Mouse (Mus musculus): Measurements from ENCODE around the gene Tmem123.

Tmem123 gene

DNA sequence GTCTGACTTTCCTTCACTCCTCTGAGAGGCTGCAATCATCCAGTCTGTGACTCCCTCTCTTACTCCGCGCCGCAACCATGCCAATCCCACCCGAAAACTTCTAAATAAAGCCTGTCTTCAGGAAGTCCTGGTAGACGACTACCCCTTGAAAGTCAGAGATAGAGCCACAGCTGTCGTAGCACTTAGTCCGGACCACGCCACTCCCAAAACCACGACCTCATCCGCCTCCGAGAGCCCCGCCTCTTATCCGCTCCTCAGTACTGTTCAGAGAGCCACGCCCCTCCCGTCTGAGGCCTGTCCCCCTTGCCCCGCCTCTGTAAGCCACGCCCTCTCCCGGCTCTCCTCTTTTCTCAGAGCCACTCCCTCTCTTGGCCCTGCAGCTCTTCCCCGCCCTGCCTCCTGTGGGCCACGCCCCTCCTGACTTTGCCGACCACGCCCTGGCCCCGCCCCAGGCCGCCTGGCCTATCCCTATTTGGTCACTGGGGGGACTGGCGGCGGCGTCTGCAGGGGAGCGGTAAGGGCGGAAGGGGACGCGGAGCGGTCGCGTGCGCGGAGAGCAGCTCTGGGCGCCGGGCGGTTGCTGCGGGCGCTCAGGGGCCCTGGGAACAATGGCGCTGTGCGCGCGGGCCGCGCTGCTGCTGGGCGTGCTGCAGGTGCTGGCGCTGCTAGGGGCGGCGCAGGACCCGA lies at the start of gene Tmem123:
Tmem123 (plus strand) TSS at position 428 of the 687 bp plus-strand sequence.
- peak; percentile 100 for DNase-seq

DNA sequence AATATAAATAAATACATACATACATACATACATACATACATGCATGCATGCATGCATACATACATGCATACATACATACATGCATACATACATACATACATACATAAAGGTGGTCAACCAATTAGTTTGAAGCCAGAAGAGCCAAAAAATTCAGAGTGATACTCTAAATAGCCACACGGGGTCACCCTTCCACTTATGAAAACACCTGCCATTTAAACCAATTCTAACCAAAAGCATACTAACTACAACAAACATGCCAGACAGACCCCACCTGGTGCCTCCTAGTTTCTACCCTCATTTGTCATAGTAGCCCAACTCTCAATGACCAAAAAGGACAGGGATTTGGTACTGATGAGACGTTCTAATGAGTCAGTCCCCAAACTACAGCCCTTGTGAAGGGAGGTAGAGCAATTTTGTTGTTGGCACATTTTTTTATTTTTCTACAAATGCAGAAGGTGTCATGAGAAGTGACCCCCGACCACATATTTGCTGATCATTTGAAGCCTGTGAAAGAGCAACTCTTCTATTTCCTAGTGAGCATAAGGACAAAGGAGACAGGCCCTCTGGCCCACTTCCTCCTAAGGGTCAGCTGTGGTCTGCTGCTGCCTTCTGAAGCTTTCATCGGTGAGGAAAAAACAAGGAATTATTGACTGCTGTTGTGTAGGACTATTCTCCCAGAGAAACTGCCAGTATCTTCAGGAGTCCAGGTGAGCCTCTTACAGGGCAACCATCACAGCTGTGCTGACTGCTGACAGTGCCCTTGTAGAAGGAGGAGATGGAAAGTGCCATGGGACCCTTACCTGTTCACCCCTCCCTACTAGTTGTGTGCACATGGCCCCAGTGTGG lies 49.6 kb upstream of the Tmem123 start:
- DNase-seq, result peak; percentile 70

DNA sequence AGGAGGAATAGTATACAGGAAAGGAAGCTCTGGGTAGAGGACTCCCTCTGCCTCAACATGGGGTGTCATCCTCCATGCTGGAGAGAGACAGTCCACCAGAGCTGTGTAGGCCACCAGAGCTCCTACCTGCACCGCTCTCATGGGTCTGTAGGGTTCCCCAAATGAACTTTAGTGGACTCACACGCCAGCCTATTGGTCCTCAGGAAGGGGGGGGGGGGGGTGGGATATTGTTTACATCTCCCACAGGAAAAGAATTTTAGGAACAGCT lies 49.0 kb upstream of the Tmem123 start:
- no peak for DNase-seq

DNA sequence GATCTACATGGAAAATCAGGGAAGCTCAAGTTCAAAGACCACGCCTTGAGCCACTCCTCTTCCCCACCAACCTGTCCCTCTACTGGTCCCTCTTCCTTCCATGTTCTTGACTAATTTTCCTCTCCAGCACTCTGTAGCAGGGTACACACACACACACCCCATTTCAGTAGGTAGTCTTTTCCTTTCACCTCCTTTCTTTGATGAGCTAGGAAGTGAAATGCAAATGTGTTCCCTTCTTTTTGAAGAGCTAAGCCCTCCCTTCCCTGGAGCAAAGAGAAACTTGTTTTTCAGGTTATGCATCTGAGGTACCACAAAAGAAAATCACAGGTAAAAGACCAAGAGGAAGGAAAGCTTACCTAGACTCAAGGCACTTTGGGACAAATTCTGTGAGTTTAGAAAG lies 42.3 kb upstream of the Tmem123 start:
- DNase-seq, result no peak

DNA sequence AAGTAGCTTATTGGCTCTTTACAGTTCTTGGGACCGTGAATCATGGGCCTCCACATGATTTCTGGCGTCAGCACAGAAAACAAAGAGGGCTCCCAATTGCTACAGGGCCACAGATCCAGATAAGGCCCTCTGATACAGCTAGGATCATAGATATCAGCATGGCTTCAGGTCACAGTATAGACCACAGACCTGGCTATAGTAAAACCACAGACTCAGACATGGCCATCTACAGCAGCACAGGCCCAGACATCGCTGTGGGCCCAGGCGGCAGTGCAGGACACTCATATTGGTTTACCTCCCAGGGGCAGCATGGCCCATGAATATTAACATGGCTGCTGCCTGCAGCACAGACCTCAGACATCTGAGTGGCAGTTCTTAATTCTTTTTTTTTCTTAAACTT lies 34.8 kb upstream of the Tmem123 start:
- DNase-seq, result no peak

DNA sequence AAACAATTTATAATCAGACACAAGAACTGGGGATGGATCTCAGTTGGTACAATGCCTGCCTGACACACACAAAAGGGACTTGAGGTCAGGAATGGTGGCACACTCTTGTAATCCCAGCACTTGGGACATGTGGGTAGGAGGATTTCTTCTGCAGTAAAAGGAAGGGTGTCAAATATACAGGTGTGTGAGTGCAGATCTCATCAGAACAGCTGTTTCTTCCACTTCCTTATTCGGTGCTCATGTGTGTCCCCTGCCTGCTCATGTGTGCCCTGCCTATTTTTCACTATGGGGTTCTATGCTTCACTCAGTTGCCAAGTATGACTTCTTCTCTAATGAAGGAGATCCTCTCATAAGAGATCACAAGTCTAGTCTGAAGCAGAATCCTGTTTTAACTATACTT lies 21.1 kb upstream of the Tmem123 start:
- DNase-seq, result no peak

DNA sequence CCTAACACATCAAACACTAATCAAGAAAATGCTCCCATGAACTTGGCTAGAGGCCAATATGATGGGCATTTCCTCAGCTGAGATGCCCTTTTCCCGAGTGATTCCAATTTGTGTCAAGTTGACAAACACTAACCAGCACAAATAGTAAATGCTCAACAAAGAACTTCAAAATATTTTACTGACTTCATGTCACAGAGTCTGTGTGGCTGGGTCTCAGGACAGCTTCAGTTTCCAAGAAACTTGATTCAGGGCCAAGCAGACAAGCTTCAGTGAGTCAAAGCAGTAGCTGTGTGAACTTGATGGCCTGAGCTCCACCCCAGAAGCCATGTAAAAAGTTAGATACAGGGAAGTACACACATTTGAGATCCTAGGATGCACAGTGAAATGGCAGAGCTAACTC lies 19.7 kb upstream of the Tmem123 start:
- DNase-seq, result no peak

DNA sequence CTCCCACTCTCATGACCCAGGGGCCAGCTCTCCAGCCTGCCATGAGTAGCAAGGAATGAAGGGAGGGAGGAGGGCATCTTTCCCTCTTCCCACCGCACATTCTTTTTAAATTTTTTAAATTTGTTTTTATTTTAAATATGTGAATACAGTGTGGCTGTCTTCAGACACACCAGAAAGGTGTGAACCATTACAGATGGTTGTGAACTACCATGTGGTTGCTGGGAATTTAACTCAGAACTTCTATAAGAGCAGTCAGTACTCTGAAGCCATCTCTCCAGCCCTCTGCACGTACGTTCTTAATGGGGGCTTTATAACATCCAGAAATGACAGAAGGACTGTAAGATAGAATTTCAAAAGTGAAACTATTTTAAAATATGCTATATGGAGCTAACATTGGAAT lies 15.0 kb upstream of the Tmem123 start:
- DNase-seq, result no peak

DNA sequence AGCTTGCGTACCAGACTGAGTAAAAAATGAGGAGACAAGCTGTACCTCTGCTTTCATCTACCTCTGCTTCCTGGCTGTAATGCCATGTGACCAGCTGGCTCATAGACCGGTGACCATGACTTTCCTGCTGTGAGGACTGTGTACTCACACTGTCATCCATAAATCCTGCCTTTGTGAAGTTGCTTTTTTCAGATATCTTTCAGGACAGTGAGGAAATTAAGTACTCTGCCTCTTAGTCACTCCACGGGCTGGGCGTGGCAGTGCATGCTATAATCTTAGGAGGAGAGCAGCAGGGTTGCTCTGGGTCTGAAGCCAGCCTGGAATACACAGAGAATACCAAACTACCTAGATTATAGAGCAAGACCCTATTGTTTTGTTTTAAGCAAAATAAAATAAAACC lies 14.3 kb upstream of the Tmem123 start:
- DNase-seq, result no peak

DNA sequence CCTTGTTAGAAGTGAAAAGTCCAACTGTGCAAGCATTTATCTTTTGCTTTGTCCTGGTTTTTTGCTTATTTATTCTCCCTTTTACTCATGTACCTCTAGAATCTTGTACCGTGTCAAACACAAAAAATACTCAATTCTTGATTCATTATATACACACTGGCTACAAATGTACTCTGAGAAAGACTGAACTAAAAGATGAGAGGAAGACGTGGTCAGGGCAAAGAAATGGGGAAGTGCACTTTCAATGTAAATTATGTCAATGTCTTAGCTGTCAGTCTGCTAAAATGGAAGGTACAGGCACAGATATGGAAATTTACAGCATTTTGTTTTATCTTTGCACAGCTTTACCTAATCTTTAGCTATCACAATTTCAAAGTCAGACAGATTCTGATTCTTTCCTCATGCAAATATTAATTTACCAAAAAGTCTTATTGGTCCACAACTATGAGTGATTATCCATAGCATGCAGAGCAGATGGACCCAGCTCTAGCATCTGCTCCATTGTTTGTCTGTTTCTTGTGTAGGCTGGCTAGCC lies 7.9 kb upstream of the Tmem123 start:
- DNase-seq, result no peak

DNA sequence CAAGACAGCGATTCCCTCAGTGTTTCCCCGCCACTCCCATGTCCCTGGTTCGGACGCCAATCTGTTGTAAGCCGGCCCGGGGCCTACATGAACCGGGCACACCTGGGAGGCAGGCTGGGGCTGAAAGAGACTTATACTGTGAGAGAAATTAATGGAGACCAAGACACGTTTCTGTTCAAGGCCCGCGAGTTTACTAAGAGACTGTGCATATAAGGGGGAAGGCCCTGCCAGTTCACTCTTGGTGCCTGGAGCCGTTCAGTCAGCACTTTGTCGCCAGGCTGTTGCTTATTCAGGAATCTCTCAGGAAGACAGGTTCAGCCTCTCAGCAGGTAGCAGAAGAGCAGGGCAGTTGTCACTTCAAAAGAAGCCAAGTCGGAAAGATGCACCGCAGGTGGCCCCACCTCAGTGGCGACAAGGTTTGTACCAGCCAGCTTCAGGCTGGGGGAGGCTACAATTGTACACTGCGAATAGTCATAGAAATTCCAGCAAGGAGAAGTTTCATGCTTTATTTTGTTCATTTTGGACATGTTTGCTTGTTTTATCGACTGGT lies 1.9 kb upstream of the Tmem123 start:
- no peak for DNase-seq

DNA sequence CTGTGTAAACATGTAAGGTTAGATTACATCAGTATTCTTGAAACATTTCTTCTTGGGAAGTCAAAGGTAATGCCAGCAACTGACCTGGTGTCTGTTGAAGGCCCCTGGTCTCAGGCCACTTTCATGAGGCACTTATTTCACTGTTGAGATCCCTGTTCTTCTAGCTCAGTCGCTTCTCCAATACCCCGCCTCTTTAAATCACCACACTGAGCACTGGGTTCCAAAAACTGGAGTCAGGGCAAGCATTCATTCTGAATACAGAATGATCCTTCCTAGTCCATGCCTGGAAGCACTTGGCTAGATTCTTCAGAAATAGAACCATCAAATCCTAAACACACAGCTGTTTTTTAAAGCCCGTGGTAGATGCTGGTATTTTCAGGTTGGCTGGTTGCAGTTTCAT lies 1.1 kb upstream of the Tmem123 start:
- no peak for DNase-seq

DNA sequence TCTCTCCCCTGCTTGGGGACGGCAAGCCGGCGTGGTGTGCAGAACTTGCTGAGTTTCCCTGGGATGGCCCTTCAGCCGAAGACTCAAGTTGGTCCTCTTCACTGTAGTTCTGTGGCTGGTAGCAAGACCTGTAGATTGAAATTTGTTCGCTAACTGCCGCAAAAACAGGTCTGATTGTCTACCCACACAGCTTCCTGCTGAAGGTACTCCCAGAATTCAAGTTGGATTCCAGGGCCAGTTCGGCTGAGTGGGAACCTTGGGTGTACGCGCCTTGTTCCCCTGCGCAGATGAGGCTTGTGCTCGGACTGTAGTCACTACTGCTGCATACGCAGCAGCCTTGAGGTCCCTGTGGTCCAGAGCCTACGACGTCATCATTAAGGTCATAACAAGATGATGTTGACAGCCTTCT lies 626 bp downstream of the Tmem123 start:
- DNase-seq, result peak; percentile 37

DNA sequence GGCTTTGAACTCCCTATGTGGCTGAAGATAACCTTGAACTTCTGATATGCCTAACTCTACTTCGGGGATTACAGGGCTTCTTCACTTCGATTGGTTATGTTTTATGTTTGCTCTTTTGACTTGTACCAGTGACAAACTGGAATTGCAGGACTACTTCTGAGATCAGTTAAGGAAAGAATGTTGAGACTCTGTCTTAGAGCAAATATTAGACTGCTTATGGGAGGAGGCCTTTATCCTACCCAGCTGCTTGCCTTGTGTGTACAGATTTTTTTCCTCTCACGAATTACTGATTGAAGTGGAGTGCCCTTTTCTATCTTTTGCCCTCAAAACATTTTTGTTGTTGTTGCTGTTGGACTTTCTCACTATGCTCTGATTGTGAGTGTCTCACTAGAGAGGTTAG lies 1.4 kb downstream of the Tmem123 start:
- DNase-seq, result no peak

DNA sequence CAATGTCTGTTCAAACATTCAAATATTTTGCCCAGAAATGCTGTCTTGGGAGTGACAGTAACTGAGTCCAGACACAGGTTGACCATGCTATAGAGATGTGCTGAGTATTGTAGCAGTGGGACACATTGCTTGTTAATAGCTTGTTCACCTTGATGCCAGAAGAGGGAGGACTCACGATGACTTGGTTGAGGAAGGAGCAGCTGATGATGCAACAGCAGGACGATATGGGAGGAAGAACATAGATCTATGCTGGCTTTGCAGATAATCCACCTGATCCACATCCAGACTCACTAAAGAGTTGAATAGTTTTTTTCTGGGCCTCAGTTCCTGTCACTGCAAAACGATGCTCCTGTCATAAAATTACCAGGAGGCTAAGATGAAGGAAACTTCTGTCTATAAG lies 2.7 kb downstream of the Tmem123 start:
- DNase-seq, result no peak

DNA sequence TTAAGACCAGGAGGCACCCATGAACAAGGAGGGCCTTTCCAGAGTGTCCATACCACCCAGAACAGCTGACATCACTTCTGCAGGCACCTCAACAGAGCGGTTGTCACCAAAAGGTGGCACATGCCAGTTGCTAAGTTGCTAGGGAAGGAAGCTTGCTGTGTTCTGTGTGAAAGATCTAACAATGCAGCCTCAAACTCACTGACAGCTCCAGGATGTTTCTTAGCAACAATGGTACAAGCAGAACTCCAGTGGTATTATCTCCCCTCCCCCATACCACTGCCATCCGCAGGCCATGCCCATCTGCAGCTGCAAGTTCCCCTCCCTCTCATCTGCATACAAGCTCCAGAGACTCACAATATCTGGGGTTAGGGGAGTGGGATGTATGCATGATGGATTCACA lies 3.7 kb downstream of the Tmem123 start:
- no peak for DNase-seq

DNA sequence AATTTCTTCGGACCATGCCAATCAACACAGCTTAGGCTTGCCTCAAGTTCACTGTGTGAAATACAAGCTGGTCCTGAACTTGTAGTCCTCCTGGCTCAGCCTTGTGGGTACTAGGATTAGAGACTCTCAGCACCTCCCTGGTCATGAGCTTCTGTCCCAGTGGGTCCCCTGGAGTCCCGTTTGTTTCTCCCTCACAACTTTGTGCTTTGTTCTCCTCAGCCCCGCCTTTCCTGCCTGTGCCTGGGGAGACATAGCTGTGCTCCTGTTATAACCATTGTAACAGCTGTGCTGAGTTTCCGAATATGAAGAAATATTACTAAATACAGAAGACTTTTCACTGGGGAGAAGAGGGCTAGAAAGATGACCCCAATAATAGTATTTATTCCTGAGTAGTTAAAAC lies 5.2 kb downstream of the Tmem123 start:
- no peak for DNase-seq

DNA sequence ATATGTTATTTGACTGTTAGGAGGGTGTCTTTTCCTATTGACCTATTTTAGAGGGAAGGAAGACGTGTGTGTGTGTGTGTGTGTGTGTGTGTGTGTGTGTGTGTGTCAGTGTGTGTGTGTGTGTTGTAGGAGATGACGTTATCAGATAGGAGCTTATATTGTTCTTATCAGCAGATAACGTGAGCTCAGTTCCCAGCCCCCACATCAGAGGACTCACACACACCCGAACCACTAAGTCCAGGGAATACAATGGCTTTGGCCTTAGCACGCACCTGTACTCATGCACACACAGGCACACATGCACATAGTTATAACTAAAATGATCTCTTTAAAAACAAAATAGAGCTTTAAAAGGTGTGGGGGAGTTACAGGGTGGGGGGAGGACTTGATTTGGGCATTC lies 5.7 kb downstream of the Tmem123 start:
- no peak for DNase-seq

DNA sequence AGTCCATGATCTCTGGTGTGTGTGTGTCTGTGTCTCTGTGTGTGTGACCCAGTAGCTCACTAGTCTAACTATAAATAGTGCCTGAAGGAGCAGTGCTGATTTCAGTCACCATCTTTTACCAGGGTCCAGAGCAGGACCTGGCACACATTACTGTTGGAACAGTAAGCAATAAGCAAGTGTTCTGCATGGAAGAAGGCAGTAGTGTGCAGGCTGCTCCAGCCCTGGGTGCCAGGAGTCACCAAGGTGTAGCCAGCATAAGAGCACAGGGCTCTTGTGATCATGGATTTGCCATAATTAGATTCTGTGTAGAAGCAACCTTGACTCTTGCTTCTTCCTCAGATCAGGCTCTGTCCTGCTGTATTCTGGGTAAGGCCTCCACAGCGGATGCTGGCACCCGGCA lies 8.5 kb downstream of the Tmem123 start:
- DNase-seq, result no peak

DNA sequence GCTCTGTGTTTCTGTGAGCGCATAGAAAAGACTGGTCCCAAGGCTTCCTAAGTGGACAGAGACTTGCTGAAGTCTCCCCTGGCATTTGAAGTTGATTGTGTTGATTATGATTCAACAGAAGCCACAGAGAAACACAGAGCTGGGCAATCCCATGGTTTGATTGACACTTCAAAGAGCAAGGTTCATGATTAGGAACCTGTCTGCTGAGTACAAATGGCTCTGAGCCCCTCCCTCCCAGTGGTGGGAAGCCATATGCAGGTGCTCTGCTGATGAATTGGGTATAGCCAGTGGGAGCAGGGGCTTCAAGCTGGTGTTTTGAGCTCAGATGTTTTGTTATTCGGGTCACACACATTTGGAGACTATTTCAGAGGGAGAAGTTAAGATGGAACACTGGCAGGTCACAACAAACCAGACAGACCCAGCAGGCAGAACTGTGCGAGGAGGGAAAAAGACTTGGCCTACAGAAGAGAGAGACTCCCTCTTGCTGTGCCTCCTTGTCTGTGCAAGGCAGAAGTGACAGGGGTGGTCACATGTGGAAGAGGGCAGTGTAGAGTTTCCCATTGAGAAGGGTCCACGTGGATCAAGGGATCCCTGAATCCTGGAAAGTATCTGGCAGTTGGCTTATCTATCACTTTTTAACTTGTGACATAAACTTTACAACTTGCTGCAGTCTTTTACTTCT lies 9.1 kb downstream of the Tmem123 start:
- DNase-seq, result no peak

DNA sequence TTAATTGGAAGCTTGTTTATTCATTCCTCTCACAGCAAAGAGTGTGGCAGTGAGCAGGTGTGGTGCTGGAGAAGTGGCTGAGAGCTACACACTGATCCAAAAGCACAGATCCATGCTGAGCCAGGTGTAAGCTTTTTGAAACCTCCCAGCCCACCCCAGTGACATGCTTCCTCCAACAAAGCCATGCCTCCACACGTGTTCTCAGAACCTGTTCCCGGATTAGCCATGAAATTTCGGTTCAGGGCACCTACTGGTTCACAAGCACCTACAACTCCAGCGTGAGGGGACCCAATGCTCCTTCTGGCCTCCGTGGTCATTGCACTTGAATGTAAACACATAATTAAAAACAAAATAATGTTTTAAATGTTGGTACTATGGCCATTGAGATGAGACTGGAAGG lies 9.8 kb downstream of the Tmem123 start:
- no peak for DNase-seq

DNA sequence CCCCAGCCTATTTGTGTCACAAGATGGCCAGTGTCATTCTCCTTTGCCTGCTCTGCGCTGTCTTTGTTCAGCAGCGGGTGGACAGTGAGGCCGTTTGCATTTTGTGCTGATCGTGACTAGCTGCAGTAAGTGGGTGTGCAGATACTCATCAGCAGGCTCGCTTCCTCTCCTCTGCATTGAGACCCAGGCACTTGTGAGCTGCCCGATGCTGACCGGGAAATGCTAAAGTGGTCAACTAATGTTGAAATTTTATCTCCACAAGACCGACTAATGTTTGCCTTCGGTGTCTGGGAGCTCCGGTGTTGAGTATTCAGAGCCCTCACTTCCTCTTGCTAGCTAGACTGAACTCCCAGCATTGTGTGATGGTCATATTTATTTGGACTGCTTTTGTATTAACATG lies 10.7 kb downstream of the Tmem123 start:
- no peak for DNase-seq

DNA sequence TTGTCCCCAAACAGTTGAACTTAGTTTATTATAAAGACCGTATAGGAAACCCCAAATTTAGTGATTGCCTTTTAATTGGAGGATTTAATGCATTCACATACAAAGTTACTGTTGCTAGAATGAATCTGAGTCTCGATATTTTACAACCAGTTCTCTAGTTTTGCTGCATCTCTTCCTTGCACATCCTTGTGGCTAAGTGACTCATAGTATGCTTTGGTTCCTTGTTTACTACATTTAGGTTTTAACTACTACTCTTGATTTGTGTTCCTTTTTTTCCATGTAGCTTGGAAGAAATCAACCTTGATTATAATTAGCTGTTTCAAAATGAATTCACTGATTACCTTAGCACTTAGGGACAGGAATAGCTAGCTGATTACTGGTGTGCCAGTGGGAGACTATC lies 11.2 kb downstream of the Tmem123 start:
- DNase-seq, result no peak

DNA sequence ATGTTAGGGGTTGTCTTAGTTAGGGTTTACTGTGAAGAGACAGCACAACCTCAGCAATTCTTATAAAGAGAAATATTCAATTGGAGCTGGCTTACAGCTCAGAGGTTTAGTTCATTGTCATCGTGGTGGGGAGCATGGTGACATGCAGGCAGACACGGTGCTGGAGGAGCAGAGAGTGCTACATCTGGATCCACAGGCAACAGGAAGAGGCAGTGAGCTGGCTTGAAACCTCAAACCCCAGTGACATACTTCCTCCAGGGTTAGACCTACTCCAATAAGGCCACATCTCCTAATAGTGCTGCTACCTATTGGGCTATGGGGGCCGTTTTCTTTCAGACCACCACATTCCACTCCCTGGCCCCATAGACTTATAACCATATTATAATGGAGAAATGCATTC lies 12.1 kb downstream of the Tmem123 start:
- no peak for DNase-seq

Measured in kidney, adult 9 months (tissue).